Mouse (Mus musculus) embryo, embryonic 10.5 days (tissue): ENCODE measurements around the gene Coa7.

Experiments
- DNase-seq: peaks from one replicate; pipeline ENCODE4 v3.0.0-alpha.2; 2015; ENCODE audit warnings: low spot score

Gene Coa7

DNA sequence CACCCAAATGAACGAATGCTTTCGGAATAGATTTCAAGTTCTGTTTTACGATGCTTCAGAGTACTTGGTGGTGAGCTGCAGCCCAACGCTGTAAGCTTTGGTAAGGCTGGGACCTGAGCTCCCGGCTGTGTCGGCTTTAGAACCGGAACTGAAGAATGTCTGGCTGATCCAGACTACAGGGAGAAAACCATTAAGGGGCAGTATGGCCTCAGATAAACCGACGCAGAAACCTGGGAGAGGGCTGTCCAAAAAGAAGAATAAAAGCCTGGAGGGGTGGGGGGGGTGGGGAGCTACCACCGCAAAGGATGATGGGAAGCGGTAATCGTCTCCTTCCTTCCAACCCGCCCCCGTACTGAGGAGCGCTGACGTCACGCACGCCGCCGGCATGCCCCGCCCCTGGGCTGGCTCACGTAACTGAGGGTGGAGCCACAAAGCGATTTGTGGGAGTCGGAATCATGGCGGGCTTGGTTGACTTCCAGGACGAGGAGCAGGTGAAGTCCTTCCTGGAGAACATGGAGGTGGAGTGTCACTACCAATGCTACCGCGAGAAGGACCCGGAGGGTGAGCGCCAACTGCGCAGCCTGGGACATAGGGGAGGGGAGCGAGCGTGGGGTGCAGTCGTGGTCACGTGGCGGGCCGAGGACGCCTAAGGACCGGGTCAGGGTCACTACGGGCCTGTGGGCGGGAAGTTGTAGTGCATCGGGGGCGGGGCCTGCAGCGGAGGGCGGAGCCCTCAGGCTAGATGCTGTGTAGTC lies at the start of gene Coa7:
Gene Coa7 (plus strand): TSS at position 411 of the 755 bp plus-strand sequence.
- peak; percentile 98 for DNase-seq

GRCm38 (mm10) chr4:108300266-108300665 lies 27.7 kb upstream of the Coa7 start:
- DNase-seq: no peak

DNA sequence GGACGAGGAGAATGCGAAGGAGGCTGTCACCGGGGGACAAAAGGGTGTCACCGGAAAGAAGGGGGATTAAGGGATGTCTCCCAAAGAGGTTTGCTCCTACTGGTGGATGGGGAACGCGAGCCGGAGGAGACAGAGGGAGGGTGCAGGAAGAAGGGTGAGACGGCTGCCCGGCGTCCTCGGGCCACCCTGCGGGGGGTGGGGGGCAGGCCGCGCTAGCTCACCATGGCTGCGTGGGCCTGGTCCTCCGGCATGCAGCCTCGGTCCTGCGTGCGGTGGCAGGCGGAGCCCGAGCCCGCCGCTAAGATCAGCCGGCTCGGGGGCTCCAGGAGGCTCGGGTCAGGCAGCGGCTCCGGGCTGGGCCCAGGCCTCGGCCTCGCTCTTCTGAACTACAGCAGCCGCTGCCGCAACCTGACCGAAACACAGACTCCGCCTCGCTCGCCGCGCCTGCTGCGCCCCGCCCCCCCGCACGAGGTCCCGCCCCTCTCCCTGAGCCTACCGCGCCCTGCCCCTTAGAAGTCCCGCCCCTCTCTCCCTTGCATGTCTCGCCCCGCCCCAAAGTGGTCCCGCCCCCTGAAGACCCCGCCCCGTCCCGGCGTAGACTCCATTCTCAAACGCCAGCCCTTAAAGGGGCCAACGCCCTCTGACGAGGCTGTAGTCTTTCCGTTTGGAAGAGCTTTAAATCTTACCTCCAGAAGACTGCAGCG lies 27.1 kb upstream of the Coa7 start, which contains the start of gene Zyg11b:
Gene Zyg11b (minus strand): TSS at position 427 of the 704 bp plus-strand sequence.
- peak; percentile 97 for DNase-seq

DNA sequence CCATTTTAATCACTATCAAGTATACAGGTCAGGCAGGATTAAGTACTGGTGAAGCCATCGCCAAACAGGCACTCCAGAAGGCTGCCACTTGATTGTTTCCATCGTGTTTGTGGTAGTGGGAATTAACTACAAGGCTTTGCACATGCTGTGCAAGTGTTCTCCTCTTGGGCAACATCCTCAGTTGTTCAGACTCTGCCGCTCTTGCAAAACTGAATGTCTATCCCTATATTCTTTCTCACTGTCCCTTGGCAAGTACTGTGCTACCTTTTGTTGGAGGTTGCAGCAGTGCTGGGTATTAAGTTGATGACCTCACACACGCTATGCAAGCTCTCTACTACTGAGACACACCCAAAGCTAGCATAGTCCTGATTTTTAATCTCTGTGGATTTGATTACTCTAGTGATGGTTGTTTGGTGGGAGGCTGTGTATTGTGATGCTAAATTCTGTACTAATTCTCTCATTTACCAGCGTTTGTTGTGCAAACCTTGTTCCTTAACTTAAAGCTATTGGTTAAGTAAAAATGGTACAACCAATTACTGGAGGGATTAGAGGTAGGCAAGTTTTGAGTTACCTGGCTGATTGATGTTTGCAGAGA lies 25.5 kb upstream of the Coa7 start:
- DNase-seq: no peak

DNA sequence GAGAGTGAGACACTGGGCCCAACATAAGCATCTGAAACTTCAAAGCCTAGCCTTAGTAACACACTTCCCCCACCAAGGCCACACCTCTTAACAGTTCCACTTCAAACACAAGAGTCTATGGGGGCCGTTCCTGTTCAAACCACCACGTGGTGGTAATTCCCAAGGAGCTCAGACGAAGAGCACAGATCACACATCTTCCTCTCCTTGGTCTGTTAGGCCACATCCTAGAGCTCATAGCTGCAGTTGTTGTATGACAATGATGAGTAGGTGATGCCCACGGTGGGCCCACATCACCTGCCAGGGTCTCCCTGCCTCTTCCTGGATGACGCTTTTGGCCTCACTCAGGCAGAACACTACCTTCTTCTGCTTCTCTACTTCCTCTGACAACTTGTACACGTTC lies 17.2 kb upstream of the Coa7 start:
- no peak for DNase-seq

DNA sequence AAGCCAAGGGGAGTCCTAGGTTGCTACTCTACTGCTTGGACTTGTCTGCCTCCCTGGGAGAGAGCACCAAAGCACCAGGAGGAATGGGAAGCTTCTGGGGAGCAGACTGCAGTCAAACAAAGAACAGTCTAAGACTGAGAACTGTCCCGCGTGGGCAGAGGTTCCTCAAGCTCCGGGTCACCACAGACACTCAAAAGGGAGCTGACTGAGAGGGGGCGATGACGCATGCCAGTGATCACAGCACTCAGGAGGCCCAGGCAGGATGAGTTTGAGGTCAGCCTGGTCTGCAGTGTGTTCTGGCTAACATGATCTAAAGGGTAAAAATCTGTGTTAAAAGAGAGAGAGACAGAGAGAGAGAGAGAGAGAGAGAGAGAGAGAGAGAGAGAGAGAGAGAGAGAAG lies 13.9 kb upstream of the Coa7 start:
- no peak for DNase-seq

DNA sequence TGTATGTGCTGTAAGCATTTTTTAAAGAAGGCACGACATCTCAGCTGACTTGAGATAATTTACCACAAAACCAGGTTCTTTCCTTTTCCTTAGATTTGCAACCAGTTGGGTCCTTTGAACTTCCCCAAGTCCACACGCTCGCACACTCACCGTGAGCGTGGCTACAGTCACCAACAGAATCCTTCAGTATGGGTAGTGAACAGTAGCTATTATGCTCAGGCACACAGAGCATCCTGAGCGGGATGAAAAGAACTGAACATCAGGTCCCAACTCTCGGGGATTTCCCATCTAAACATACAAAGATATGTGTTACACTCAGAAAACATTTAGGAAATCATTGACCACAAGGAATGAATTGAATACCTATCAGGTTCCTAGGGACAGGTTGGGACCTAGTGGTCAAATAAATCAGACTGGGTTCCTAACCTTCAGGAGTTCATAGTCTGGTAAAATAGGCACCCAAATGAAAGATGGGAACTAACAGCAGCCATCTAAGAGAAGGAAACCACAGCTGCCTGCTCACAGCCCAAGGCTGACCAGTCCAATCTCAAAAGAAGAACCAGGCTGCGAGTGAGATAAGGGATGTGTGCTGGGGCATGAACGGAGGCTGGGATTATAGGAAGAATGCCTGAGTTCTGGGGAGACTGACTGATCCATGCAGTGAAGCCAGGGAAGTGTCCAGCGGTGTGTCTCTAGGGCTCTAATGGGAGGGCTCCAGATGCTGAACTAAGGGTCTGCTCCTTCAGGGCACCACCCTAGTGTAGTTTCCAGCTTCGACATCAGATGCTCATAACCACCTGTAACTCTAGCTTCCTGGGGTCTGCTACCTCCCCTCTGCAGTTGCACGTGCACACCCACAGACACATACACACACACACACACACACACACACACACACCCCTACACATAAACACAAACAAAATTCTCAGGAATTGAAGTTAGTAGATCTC lies 10.0 kb upstream of the Coa7 start:
- no peak for DNase-seq

GRCm38 (mm10) chr4:108318649-108319615 lies 9.0 kb upstream of the Coa7 start:
- DNase-seq: no peak

GRCm38 (mm10) chr4:108319747-108320146 lies 8.2 kb upstream of the Coa7 start:
- DNase-seq: peak; percentile 23

DNA sequence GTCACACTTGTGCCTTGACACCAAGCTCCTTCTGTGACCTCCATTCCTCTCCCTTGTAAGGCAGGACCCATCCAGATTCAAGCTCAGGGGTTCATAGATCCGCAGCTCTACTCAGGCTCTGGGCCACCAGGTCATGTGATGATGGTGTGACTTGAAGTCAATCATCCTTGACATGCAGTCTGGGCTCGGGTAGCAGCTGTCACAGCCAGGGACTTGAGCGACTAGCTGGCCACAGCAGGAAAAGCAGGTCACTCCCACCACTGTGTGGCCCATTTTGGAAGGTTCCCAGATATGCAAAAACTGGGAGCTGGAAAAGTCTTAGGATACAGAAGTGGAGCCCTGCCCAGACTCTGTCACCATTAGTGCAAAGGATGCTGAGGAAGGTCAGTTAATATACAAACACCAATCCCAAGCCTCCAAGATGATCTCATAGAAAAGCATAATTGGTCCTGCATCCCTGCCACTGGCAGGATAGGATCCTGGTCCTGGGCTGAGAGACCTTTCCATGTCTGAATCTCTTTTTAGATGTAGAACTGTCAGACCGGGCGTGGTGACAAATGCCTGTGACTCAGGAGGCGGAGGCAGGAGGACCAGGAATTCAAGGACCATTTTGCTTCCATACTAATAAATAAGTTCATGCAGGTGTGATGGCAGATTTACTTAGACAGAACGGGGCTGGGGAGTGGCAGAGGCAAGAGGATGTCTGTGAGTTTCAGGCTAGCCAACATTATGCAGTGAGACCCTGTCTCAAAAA lies 7.1 kb upstream of the Coa7 start:
- no peak for DNase-seq

DNA sequence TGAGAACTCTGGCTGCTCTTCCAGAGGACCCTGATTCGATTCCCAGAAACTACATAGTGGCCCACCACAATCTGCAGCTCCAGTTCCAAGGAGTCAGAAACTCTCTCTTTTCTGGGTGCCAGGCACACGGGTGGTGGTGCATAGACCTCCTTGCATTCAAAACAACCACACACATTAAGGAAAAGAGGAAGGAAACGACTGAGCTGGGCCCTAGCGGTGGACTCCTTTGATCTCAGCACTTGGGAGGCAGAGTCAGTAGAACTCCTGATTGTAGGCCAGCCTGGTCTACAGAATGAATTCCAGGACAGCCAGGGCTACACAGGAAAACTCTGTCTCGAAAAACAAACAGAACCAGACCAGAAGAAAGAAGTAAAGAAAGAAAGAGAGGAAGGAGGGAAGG lies 4.4 kb upstream of the Coa7 start:
- DNase-seq: no peak

GRCm38 (mm10) chr4:108327071-108327579 lies 815 bp upstream of the Coa7 start:
- peak; percentile 65 for DNase-seq

DNA sequence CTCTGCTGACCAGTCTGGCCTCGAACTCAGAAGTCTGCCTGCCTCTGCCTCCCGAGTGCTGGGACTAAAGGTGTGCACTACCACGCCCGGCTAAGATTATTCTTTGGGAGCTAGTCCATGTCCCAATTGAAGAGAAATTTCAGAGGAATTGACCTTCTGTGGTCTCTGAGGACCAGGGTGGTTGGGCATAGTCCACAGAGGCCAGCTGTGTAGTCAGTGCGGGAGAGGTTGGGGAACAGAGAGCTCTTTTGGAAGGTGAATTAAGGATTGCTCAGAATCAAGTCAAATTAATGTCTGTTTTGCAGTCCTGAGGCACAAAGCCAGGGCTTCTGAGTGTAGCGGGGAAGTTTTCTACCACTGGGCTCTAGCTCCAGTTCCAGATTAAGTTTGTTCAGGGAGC lies 1.9 kb downstream of the Coa7 start:
- DNase-seq: no peak

DNA sequence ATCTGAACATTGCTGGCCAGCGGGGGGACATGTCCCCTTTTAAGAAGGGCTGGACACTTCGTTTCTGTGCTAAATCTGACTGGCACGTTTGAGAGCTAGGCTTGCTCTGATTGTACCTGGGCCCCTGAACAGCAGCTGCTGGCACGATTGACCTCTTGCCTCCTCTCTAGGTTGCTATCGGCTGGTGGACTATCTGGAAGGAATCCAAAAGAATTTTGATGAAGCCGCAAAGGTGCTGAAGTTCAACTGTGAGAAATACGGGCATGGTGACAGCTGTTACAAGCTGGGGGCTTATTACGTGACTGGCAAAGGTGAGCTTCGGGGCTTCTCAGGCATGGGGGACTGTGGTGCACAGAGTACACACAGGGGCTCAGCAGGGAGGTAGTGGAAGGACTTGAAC lies 4.1 kb downstream of the Coa7 start:
- DNase-seq: no peak

DNA sequence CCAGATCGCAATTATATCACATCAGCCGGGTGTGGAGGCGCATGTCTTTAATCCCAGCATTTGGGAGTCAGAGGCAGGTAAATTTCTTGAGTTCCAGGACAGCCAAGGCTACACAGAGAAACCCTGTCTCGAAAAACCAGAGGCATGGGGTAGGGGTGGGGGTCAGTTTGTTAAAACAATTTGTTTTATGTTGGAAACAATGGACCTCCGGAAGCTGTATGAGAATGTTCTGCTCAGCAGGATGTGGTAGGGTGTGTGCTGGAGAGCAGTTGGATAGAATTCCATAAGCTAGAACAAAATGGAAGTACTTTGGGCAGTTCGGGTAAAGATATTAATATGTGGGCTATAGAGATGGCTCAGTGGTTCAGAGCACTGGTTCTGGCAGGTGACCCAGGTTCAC lies 7.5 kb downstream of the Coa7 start:
- no peak for DNase-seq

- no peak for DNase-seq
Observed at GRCm38 (mm10) chr4:108336765-108337164, 8.8 kb downstream of the Coa7 start.

GRCm38 (mm10) chr4:108337817-108338216 lies 9.9 kb downstream of the Coa7 start:
- DNase-seq: no peak

DNA sequence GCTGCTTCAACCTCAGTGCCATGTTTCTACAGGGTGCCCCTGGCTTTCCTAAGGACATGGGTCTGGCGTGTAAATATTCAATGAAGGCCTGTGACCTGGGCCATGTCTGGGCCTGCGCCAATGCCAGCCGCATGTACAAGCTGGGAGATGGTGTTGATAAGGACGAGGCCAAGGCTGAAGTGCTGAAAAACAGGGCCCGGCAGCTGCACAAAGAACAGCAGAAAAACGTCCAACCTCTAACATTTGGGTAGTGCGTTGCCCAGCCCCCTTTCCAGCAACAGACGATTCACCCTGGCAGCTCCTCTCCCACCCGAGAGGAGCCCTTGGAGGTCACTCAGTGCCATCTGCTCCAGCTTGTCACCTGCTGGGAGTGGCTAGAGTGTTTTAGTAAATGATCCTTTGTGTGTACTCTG lies 10.4 kb downstream of the Coa7 start:
- no peak for DNase-seq

GRCm38 (mm10) chr4:108338811-108339210 lies 10.9 kb downstream of the Coa7 start:
- peak; percentile 13 for DNase-seq

GRCm38 (mm10) chr4:108339277-108339690 lies 11.3 kb downstream of the Coa7 start:
- peak; percentile 91 for DNase-seq
